Mouse (Mus musculus): Measurements from ENCODE around the gene Clasrp.

DNA sequence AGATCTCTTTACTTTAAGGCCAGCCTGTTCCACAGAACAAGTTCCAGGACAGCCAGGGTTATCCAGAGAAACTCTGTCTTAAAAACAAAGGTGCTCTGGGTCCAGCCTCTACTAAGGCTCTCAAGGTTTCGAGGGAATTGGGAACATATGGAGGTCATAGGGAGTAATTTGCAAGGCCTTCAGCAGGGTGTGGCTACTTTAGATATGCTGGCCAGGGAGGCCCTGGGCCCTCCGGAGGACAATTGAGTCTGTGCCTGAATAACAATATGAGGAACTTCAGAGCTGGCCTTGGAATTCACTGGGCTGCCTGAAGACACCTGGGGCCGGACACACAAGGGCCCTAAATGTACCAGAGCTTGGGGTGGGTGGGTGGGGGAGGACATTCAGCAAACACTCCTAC, 28.7 kb downstream of the Clasrp start:
- TF ChIP-seq CTCF (IDR thresholded peaks at IDR 0.05; ENCODE audit: low read depth) = no peak
- TF ChIP-seq EP300 (optimal IDR thresholded peaks at IDR 0.05) = no peak
